Mouse (Mus musculus) MEL (cell line): ENCODE measurements at regions not wholly inside any gene's neighbourhood (a gene's known extent, or its start where the extent isn't known, plus 50 kb on each side); places are given as distances from the start of the nearest gene placed in this dataset.

Experiments used
- DNase-seq: peaks from one replicate; pipeline ENCODE4 v3.0.0; 2011; ENCODE audit warnings: low read depth, low spot score
- H3K27ac ChIP-seq: 2 replicates; pipeline ENCODE4 v1.5.1; 2012; ENCODE audit warnings: low read depth, mild to moderate bottlenecking, control low read depth, low read length, moderate library complexity; ENCODE audit not compliant: control insufficient read depth
- H3K27me3 ChIP-seq, 2 experiments: fragments of 150-350 bp in 1 of 2; sonication (generic) in 1 of 2; 2 replicates each; pipeline ENCODE4 v1.6.1; 2012; ENCODE audit warnings: low read length in 2 of 2, mild to moderate bottlenecking in 2 of 2, improper control_type of control experiment in 1 of 2, moderate library complexity in 1 of 2; ENCODE audit not compliant: insufficient read depth in 2 of 2, control insufficient read depth in 1 of 2
- H3K36me3 ChIP-seq, 2 experiments: 2 replicates each; pipeline ENCODE4 v1.6.1; 2012 to 2014; ENCODE audit warnings: low read length in 2 of 2, improper control_type of control experiment in 1 of 2, inconsistent platforms in 1 of 2, mild to moderate bottlenecking in 1 of 2; ENCODE audit not compliant: insufficient read depth in 2 of 2, control insufficient read depth in 1 of 2
- H3K4me1 ChIP-seq, 2 experiments: fragments of 150-350 bp in 1 of 2; sonication (generic) in 1 of 2; 2 replicates each; pipeline ENCODE4 v1.6.1; 2012; ENCODE audit warnings: low read length in 2 of 2, improper control_type of control experiment in 1 of 2, mild to moderate bottlenecking in 1 of 2; ENCODE audit not compliant: insufficient read depth in 2 of 2, control insufficient read depth in 1 of 2
- H3K4me3 ChIP-seq, 2 experiments: fragments of 150-350 bp in 1 of 2; sonication (generic) in 1 of 2; 2 replicates each; pipeline ENCODE4 v1.5.1; 2012; ENCODE audit warnings: low read depth in 2 of 2, low read length in 2 of 2, mild to moderate bottlenecking in 2 of 2, moderate library complexity in 2 of 2, control low read depth in 1 of 2, improper control_type of control experiment in 1 of 2; ENCODE audit not compliant: control insufficient read depth in 1 of 2, insufficient read depth in 1 of 2
- H3K79me2 ChIP-seq: 2 replicates; pipeline ENCODE4 v1.6.1; 2012; ENCODE audit warnings: mild to moderate bottlenecking, low read length, moderate library complexity; ENCODE audit not compliant: control insufficient read depth, poor library complexity, insufficient read depth
- H3K9ac ChIP-seq: 2 replicates; pipeline ENCODE4 v1.6.1; 2012; ENCODE audit warnings: low read depth, mild to moderate bottlenecking, control low read depth, low read length, moderate library complexity; ENCODE audit not compliant: control insufficient read depth, poor library complexity, severe bottlenecking
- H3K9me3 ChIP-seq: fragments of 150-350 bp; sonication (generic); replicated peaks from 2 replicates; pipeline ENCODE4 v1.6.1; 2012; ENCODE audit warnings: mild to moderate bottlenecking, low read length, improper control_type of control experiment, moderate library complexity; ENCODE audit not compliant: insufficient read depth
- CTCF ChIP-seq, 3 experiments: IDR thresholded peaks in 2 of 3; conservative IDR thresholded peaks in 1 of 3; 2 replicates each; pipeline ENCODE4 v1.5.1; 2011 to 2012; ENCODE audit warnings: low read length in 3 of 3, low read depth in 2 of 3, mild to moderate bottlenecking in 2 of 3, improper control_type of control experiment in 1 of 3, inconsistent platforms in 1 of 3, mixed read lengths in 1 of 3, moderate library complexity in 1 of 3; ENCODE audit not compliant: control insufficient read depth in 1 of 3, insufficient read depth in 1 of 3, poor library complexity in 1 of 3, severe bottlenecking in 1 of 3
- EP300 ChIP-seq, 2 experiments: IDR thresholded peaks; 2 replicates each; pipeline ENCODE4 v1.6.1; 2011; ENCODE audit warnings: improper control_type of control experiment in 2 of 2, low read length in 2 of 2, low read depth in 1 of 2, mild to moderate bottlenecking in 1 of 2
- ETS1 ChIP-seq: IDR thresholded peaks from 2 replicates; pipeline ENCODE4 v1.6.1; 2012; ENCODE audit warnings: low read depth, mild to moderate bottlenecking, inconsistent platforms, low read length, improper control_type of control experiment, moderate library complexity
- GATA1 ChIP-seq: IDR thresholded peaks from 2 replicates; pipeline ENCODE4 v1.6.1; 2011; ENCODE audit warnings: low read depth, low read length, improper control_type of control experiment
- HCFC1 ChIP-seq: IDR thresholded peaks from 2 replicates; pipeline ENCODE4 v1.6.1; 2012; ENCODE audit warnings: low read depth, mild to moderate bottlenecking, inconsistent platforms, low read length, improper control_type of control experiment, moderate library complexity
- KAT2A ChIP-seq: conservative IDR thresholded peaks from 2 replicates; pipeline ENCODE4 v1.6.1; 2012; ENCODE audit warnings: low read depth, low read length, improper control_type of control experiment, inconsistent platforms
- MAX ChIP-seq: IDR thresholded peaks from 2 replicates; pipeline ENCODE4 v1.6.1; 2011; ENCODE audit warnings: low read length, improper control_type of control experiment
- MEF2A ChIP-seq: IDR thresholded peaks from 2 replicates; pipeline ENCODE4 v1.6.1; 2014; ENCODE audit warnings: low read depth, mild to moderate bottlenecking, inconsistent platforms, low read length, improper control_type of control experiment; ENCODE audit not compliant: poor library complexity, insufficient replicate concordance, severe bottlenecking; ENCODE audit errors: extremely low read depth
- NELFE ChIP-seq: IDR thresholded peaks from 2 replicates; pipeline ENCODE4 v1.6.1; 2011; ENCODE audit warnings: low read depth, low read length, improper control_type of control experiment
- NRF1 ChIP-seq: IDR thresholded peaks from 2 replicates; pipeline ENCODE4 v1.6.1; 2014; ENCODE audit warnings: low read depth, mild to moderate bottlenecking, inconsistent platforms, low read length, improper control_type of control experiment, moderate library complexity; ENCODE audit not compliant: poor library complexity, insufficient read depth, severe bottlenecking
- POLR2AphosphoS5 ChIP-seq: IDR thresholded peaks from 2 replicates; pipeline ENCODE4 v1.6.1; 2012; ENCODE audit warnings: low read depth, borderline replicate concordance, mild to moderate bottlenecking, inconsistent platforms, low read length, moderate library complexity, mixed read lengths
- SMC3 ChIP-seq: IDR thresholded peaks from 2 replicates; pipeline ENCODE4 v1.6.1; 2011; ENCODE audit warnings: low read depth, low read length, improper control_type of control experiment
- USF1 ChIP-seq: IDR thresholded peaks from 2 replicates; pipeline ENCODE4 v1.6.1; 2014; ENCODE audit warnings: low read depth, mild to moderate bottlenecking, inconsistent platforms, low read length, improper control_type of control experiment, moderate library complexity
- USF2 ChIP-seq, 2 experiments: IDR thresholded peaks; 2 replicates each; pipeline ENCODE4 v1.6.1; 2011 to 2012; ENCODE audit warnings: improper control_type of control experiment in 2 of 2, low read length in 2 of 2, borderline replicate concordance in 1 of 2, inconsistent platforms in 1 of 2, low read depth in 1 of 2, mild to moderate bottlenecking in 1 of 2; ENCODE audit not compliant: insufficient read depth in 1 of 2
- ZC3H11A ChIP-seq: IDR thresholded peaks from 2 replicates; pipeline ENCODE4 v1.6.1; 2012; ENCODE audit warnings: low read depth, mild to moderate bottlenecking, inconsistent platforms, low read length, improper control_type of control experiment
- ZKSCAN1 ChIP-seq: IDR thresholded peaks from 2 replicates; pipeline ENCODE4 v1.6.1; 2012; ENCODE audit warnings: low read depth, mild to moderate bottlenecking, inconsistent platforms, low read length, improper control_type of control experiment, moderate library complexity
- ZNF384 ChIP-seq: IDR thresholded peaks from 2 replicates; pipeline ENCODE4 v1.6.1; 2012; ENCODE audit warnings: low read depth, mild to moderate bottlenecking, inconsistent platforms, low read length, improper control_type of control experiment

DNA sequence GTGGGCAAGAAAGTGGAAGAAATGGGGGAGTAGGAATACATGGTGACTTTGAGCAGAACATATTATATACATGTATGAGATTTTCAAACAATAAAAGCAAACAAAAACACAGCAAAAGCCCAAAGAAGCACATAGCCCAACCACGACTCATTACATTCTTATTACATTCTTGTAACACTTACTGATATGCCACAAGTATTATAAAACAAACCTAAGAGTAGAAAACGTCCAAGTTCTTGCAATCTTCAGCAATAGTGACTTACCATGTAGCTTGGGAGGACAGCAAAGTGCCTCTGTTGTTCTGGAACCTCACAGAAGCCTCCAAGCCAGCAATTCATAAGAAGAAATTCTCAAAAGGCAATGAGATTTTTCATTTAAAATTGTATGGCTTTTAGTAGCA is 326.8 kb downstream of the Pax3 start:
- no peak for DNase-seq
- no peaks in the 10 kb centered on the region for H3K27me3 ChIP-seq

DNA sequence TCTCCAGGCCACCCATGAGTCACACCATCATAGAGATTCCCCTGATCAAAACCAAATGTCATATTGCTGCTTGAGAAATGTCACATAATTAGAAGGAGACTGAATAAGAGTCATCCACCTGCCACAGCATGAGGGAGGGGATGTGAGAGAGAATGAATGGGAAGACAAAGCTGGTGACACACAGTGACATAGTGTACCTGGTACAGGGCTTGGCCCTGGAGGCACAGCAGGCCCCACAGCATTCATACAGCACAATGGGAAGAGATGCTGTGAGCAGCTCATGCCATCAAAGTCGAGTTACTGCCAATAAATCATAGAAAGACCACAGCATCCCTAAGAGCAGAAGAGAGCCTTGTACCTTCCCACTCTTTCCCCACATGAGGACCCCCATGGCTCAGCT is 327.8 kb downstream of the Pax3 start:
- Histone ChIP-seq H3K27me3 (no peaks in the 10 kb centered on the region), H3K4me1 (no peaks in the 10 kb centered on the region), H3K79me2 (no peaks in the 10 kb centered on the region), H3K4me3 (no peak overlapping the region), H3K36me3 (no peaks in the 10 kb centered on the region), H3K9me3 (no peaks in the 10 kb centered on the region), H3K9ac (no peak overlapping the region), H3K27ac (no peak overlapping the region)
- DNase-seq, result no peak
- TF ChIP-seq ZNF384 (no peak), NELFE (no peak), USF1 (no peak), POLR2AphosphoS5 (no peak), MAX (no peak), ZC3H11A (no peak), GATA1 (no peak), ETS1 (no peak), ZKSCAN1 (no peak), KAT2A (no peak), CTCF (IDR thresholded peaks at IDR 0.05 in 2 of 3, conservative IDR thresholded peaks at IDR 0.05 in 1 of 3; ENCODE audit: control insufficient read depth in 1 of 3, insufficient read depth in 1 of 3, low read depth in 2 of 3, low read length in 3 of 3, poor library complexity in 1 of 3, severe bottlenecking in 1 of 3) (no peak), HCFC1 (no peak), EP300 (IDR thresholded peaks at IDR 0.05; ENCODE audit: low read depth in 1 of 2, low read length in 2 of 2) (no peak)

More for the DNA sequence above, 326.8 kb downstream of the Pax3 start:
- Histone ChIP-seq H3K9me3 (no peaks in the 10 kb centered on the region), H3K79me2 (no peaks in the 10 kb centered on the region), H3K4me3 (no peak overlapping the region), H3K36me3 (no peaks in the 10 kb centered on the region), H3K9ac (no peak overlapping the region), H3K4me1 (no peaks in the 10 kb centered on the region), H3K27ac (no peak overlapping the region)
- TF ChIP-seq MEF2A (no peak), USF2 (IDR thresholded peaks at IDR 0.05; ENCODE audit: borderline replicate concordance in 1 of 2, insufficient read depth in 1 of 2, low read depth in 1 of 2, low read length in 2 of 2) (no peak), CTCF (IDR thresholded peaks at IDR 0.05 in 2 of 3, conservative IDR thresholded peaks at IDR 0.05 in 1 of 3; ENCODE audit: control insufficient read depth in 1 of 3, insufficient read depth in 1 of 3, low read depth in 2 of 3, low read length in 3 of 3, poor library complexity in 1 of 3, severe bottlenecking in 1 of 3) (no peak), ZC3H11A (no peak), NRF1 (no peak), SMC3 (no peak)
